Mouse (Mus musculus) testis, adult 2 months (tissue): ENCODE results near the gene Cstb.

ENCODE experiments used
- CTCF ChIP-seq: fragments of 200-500 bp; IDR thresholded peaks from 2 replicates; pipeline ENCODE4 v1.5.1; 2012; ENCODE audit warnings: low read depth, mild to moderate bottlenecking, inconsistent platforms, low read length, moderate library complexity; ENCODE audit not compliant: control insufficient read depth, insufficient read depth, insufficient replicate concordance
- POLR2A ChIP-seq: fragments of 200-500 bp; IDR thresholded peaks from 2 replicates; pipeline ENCODE4 v1.6.1; 2012; ENCODE audit warnings: low read depth, mild to moderate bottlenecking, inconsistent platforms, low read length, moderate library complexity; ENCODE audit not compliant: control insufficient read depth

- TF ChIP-seq CTCF = no peak
- TF ChIP-seq POLR2A = no peak
These were observed 39.9 kb upstream of the Cstb start for GRCm38 (mm10) chr10:78385520-78385919.
